Mouse (Mus musculus): ENCODE data around the gene Tnip1. TPM values are rescaled to one million over a fixed set of nuclear protein-coding genes. Genes with fewer than 3 reads are reported as not detected.

Tnip1 gene
- polyA plus RNA-seq, 1 experiment = 3.7 TPM

DNA sequence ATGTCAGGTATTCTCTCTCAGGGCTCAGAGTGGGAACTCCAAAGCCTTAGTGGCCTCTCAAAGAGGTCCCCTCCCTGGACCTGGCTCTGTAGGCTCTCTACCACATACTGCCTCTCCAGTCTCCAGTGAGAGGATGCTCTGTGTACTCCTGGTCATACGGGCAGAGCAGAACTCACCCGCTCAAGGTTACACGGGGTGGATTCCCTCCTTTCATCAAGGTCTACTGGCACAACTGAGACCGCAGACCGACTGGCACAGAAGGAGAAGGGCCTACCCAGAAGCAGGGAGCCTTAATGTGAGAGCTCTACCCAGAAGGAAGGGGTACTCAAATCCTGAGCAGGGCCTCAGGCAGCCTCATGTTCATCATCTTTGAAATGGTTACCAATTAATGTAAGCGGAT is 30.2 kb downstream of the Tnip1 start:
- no peaks in the 10 kb centered on the region for H3K27me3 ChIP-seq (ENCODE audit: control insufficient read depth)
- H3K9me3 ChIP-seq (ENCODE audit: control insufficient read depth, low read length) = no peaks in the 10 kb centered on the region
- peaks cover 85% of the 10 kb centered on the region for H3K36me3 ChIP-seq (ENCODE audit: control insufficient read depth)
- no peak for TF ChIP-seq TAL1 (IDR thresholded peaks at IDR 0.05; ENCODE audit: low read length)
- no peak for TF ChIP-seq GATA1 (IDR thresholded peaks at IDR 0.05; ENCODE audit: low read length)
- H3K4me3 ChIP-seq (replicated peaks) = no peak overlapping the region
- H3K4me1 ChIP-seq (ENCODE audit: control insufficient read depth) = no peaks in the 10 kb centered on the region; the same call in 1 of the 2 replicates

DNA sequence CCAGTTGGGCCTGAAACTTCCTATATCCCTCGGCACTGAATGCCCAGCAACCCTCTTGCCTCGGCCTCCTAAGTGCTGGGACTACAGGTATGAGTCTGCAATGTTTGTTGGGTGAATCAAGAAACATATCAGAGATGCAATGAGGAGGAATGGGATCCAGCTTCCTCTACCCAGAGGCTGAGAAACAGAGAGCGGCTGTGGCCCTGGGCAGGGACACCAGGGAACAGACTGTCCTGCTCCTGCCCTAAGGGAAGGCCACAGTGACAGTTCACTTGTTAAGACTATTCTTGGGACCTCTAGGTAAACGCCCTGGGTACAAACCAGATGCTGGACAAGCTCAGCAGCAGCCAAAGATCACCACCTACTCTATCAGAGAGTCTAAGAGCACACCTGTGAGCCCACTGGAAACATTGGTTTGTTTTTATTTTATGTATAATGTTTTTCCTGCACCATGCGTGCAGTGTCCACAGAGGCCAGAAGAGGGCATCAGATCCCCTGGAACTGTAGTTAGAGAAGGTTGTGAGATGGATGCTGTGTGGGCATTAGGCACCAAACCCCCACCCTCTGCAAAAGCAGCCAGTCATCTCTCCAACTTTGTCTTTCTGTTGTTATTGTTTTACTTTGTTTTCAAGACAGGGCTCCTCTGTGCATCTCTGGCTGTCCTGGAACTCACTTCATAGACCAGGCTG is 31.2 kb downstream of the Tnip1 start:
- peaks cover 86% of the 10 kb centered on the region for H3K36me3 ChIP-seq (ENCODE audit: control insufficient read depth)
- H3K27me3 ChIP-seq (ENCODE audit: control insufficient read depth) = no peaks in the 10 kb centered on the region
- H3K9me3 ChIP-seq (ENCODE audit: control insufficient read depth, low read length) = no peaks in the 10 kb centered on the region

DNA sequence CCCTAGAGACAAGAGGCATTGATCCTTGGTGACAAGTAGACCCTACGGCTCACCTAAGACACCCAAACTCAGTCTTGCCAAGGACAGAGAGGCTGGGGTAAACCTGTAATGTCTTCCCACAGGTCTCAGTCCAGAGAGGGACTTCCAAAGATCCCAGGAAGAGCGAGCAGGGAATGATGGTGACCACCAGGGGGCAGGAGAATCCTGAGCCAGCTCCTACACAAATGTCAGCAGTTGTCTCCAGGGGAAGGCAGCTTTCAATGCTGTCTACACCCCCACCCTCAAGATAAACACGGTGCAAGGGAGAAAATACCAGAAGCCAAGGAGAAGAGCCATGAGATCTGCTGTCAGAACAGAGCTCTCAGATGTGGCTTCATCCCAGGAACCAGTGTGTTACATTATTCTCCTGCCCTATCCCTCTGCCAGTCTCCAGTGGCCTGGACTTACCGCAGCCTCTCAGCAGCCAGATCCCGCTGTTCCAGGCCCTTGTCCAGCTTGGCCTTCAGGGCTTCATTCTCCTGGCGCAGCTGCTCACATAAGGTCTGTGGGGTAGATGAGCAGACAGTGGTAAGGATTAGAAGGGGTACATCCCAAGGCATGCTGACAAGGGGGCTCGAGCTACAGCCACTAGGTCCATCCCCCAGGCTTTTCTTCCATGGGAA is 32.3 kb downstream of the Tnip1 start:
- Histone ChIP-seq H3K36me3 (ENCODE audit: control insufficient read depth) (peaks cover 85% of the 10 kb centered on the region), H3K4me1 (ENCODE audit: control insufficient read depth) (no peaks in the 10 kb centered on the region), H3K27me3 (ENCODE audit: control insufficient read depth) (no peaks in the 10 kb centered on the region), H3K4me3 (replicated peaks) (no peak overlapping the region), H3K9me3 (ENCODE audit: control insufficient read depth, low read length) (no peaks in the 10 kb centered on the region)
- TF ChIP-seq TAL1 (IDR thresholded peaks at IDR 0.05; ENCODE audit: low read length) = no peak
- TF ChIP-seq GATA1 (IDR thresholded peaks at IDR 0.05; ENCODE audit: low read length) = no peak

More for the DNA sequence above, 31.2 kb downstream of the Tnip1 start:
- Histone ChIP-seq H3K4me3 (replicated peaks) (no peak overlapping the region), H3K4me1 (ENCODE audit: control insufficient read depth) (no peaks in the 10 kb centered on the region)
- TF ChIP-seq GATA1 (IDR thresholded peaks at IDR 0.05; ENCODE audit: low read length) (no peak), TAL1 (IDR thresholded peaks at IDR 0.05; ENCODE audit: low read length) (no peak)

DNA sequence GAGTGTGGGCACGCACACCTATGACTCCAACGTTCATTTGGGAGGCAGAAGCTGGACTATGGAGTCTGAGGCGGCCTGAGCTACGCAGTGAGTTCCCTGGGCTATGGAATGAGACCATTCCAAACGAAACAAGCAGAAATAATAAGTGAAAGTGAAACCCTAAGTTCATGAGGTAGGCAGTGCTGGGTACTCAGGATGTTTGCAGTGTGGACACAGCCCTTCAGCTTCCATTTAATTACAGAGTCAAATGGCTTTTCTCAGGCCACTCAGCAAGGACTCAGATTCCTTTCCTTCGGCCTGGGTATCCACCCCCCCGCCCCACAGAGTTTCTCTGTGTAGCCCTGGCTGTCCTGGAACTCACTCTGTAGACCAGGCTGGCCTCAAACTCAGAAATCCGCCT is 33.0 kb downstream of the Tnip1 start:
- Histone ChIP-seq H3K27me3 (ENCODE audit: control insufficient read depth) (no peaks in the 10 kb centered on the region), H3K4me3 (replicated peaks) (no peak overlapping the region), H3K9me3 (ENCODE audit: control insufficient read depth, low read length) (no peaks in the 10 kb centered on the region), H3K36me3 (ENCODE audit: control insufficient read depth) (peaks cover 82% of the 10 kb centered on the region), H3K4me1 (ENCODE audit: control insufficient read depth) (no peaks in the 10 kb centered on the region)
- TF ChIP-seq GATA1 (IDR thresholded peaks at IDR 0.05; ENCODE audit: low read length) (no peak), TAL1 (IDR thresholded peaks at IDR 0.05; ENCODE audit: low read length) (no peak)

DNA sequence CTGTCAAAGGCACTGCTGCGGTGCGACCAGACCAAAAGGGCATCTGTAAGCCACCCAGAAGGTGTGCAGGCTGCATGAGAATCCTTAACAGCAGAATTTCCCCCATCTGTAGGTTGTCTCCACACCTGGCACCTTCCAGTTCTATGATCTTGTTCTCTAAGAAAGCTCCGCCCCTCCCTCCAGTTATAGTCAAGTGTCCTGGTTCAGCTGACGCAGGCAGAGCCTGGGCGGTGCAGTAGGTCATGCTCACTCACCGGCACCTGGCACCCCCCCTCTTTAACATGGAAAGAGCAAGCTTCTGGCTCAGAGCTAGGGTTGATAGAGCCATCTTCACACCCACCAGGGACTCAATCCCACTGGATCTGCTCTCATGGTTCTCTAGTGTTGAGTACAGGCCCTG is 33.4 kb downstream of the Tnip1 start:
- Histone ChIP-seq H3K4me3 (replicated peaks) (no peak overlapping the region), H3K36me3 (ENCODE audit: control insufficient read depth) (peaks cover 80% of the 10 kb centered on the region), H3K27me3 (ENCODE audit: control insufficient read depth) (no peaks in the 10 kb centered on the region), H3K9me3 (ENCODE audit: control insufficient read depth, low read length) (no peaks in the 10 kb centered on the region), H3K4me1 (ENCODE audit: control insufficient read depth) (no peaks in the 10 kb centered on the region)
- TF ChIP-seq TAL1 (IDR thresholded peaks at IDR 0.05; ENCODE audit: low read length) = no peak
- no peak for TF ChIP-seq GATA1 (IDR thresholded peaks at IDR 0.05; ENCODE audit: low read length)

DNA sequence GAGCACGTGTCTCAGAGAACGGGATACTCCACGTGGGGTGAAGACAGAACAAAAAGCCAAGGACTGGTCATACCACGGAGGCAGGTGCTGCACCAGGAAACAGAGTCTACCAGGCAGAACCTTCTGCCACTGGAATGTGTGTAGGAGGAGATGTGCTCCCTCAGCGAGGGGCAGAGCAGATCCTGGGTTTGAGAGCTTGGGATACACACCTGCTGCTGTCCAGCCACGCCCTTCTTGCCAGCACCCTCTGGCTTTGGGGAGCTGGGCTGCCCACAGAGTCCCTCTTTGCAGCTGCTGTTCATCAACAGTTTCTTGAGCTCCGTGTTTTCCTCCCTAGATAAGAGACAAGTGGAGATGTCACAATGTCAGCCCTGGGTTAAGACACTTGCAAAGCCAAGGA is 33.8 kb downstream of the Tnip1 start:
- no peaks in the 10 kb centered on the region for H3K4me1 ChIP-seq (ENCODE audit: control insufficient read depth)
- TF ChIP-seq TAL1 (IDR thresholded peaks at IDR 0.05; ENCODE audit: low read length) (no peak), GATA1 (IDR thresholded peaks at IDR 0.05; ENCODE audit: low read length) (no peak)
- H3K4me3 ChIP-seq (replicated peaks) = no peak overlapping the region
- peaks cover 80% of the 10 kb centered on the region for H3K36me3 ChIP-seq (ENCODE audit: control insufficient read depth)
- no peaks in the 10 kb centered on the region for H3K9me3 ChIP-seq (ENCODE audit: control insufficient read depth, low read length)
- H3K27me3 ChIP-seq (ENCODE audit: control insufficient read depth) = no peaks in the 10 kb centered on the region

DNA sequence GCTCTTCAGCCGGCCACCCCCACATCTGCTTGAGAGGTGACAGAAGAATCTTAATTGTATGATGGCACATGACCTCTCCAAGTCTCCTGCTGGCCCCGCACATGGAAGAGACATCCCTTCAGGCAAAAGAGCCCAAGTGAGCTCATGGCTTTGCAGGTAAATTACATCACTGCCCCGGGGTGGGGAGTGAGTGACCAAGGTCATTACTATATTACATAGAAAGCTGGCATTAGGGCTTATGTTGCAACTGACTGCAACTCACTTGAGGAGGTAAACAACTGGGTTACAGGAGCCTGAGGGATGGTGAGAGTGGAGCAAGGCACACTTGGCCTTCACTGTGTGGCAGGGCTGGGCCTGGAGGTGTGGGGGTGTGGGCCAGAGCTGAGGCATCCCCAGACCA is 34.5 kb downstream of the Tnip1 start:
- Histone ChIP-seq H3K36me3 (ENCODE audit: control insufficient read depth) (peaks cover 80% of the 10 kb centered on the region), H3K4me3 (replicated peaks) (no peak overlapping the region), H3K9me3 (ENCODE audit: control insufficient read depth, low read length) (no peaks in the 10 kb centered on the region), H3K4me1 (ENCODE audit: control insufficient read depth) (no peaks in the 10 kb centered on the region), H3K27me3 (ENCODE audit: control insufficient read depth) (no peaks in the 10 kb centered on the region)
- TF ChIP-seq TAL1 (IDR thresholded peaks at IDR 0.05; ENCODE audit: low read length) (no peak), GATA1 (IDR thresholded peaks at IDR 0.05; ENCODE audit: low read length) (no peak)

DNA sequence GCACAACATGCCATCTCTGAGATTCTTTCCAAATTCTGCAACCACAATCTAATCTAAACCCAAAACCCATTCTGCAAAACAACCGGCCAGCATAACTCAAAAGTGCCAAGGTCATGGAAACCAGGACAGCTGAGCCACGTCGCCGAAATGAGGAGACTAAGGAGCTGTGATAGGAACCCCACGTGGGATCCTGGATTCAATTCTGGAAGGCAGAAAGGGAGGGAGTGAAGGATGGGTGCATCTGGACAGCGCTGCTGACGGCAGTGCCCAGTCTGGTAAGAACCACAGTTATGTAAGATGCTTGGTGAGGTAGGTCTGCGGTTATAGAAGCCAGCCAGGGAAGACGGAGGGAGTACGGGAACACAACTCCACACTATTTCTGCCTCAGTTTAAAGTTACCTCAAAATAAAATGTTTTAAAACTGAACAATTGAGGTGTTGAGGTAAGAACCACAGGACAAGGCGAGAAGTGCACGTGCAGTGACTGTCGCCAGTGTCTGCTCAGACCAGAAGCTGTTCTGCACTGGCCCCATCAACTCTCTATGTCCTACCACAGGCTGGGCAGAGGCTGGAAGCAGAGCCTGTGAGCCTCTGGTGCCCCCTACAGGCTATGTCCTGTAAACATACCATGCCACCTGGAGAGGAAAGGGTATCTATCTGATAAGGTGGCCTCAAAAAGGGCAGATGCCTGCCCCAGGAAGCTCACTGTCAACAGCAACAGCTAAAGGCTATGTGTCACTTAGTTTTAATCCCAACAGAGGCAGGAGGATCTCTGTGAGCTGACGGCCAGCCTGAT is 35.2 kb downstream of the Tnip1 start:
- Histone ChIP-seq H3K9me3 (ENCODE audit: control insufficient read depth, low read length) (no peaks in the 10 kb centered on the region), H3K36me3 (ENCODE audit: control insufficient read depth) (peaks cover 80% of the 10 kb centered on the region), H3K4me3 (replicated peaks) (no peak overlapping the region), H3K27me3 (ENCODE audit: control insufficient read depth) (no peaks in the 10 kb centered on the region), H3K4me1 (ENCODE audit: control insufficient read depth) (no peaks in the 10 kb centered on the region)
- no peak for TF ChIP-seq TAL1 (IDR thresholded peaks at IDR 0.05; ENCODE audit: low read length)
- TF ChIP-seq GATA1 (IDR thresholded peaks at IDR 0.05; ENCODE audit: low read length) = no peak

DNA sequence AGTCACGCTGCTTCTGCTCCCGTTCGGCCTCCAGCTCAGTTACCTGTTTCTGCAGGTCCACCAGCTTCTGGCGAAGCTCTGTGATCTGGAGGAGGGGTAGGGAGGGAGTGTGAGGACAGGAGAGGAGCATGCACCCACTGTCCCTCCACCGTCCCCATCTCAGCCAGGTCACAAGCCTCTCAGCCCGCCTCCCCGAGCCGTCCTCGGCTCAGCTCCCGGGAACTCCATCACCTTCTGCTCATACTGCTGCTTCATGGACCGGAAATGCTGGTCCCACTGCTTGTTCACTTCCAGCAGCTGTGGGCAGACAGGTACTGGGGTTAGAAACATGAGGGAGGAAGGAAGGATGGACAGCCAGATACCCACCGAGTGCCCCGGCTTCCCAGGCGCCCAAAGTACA is 38.6 kb downstream of the Tnip1 start:
- no peaks in the 10 kb centered on the region for H3K27me3 ChIP-seq (ENCODE audit: control insufficient read depth)
- no peaks in the 10 kb centered on the region for H3K9me3 ChIP-seq (ENCODE audit: control insufficient read depth, low read length)
- TF ChIP-seq GATA1 (IDR thresholded peaks at IDR 0.05; ENCODE audit: low read length) (no peak), TAL1 (IDR thresholded peaks at IDR 0.05; ENCODE audit: low read length) (no peak)
- peaks cover 65% of the 10 kb centered on the region for H3K36me3 ChIP-seq (ENCODE audit: control insufficient read depth)
- no peak overlapping the region for H3K4me3 ChIP-seq (replicated peaks)
- no peaks in the 10 kb centered on the region; the same call in 1 of the 2 replicates for H3K4me1 ChIP-seq (ENCODE audit: control insufficient read depth)
